Mouse (Mus musculus) E14TG2a.4 (cell line): ENCODE results near the gene Ttc36.

Experiments
- CTCF ChIP-seq: conservative IDR thresholded peaks from 2 replicates; pipeline ENCODE4 v1.5.1; 2014; ENCODE audit warnings: low read length
- POU5F1 ChIP-seq: IDR thresholded peaks from 2 replicates; pipeline ENCODE4 v1.6.1; 2014; ENCODE audit warnings: low read length, borderline replicate concordance

GRCm38 (mm10) chr9:44814179-44814578, 11.3 kb upstream of the Ttc36 start:
- TF ChIP-seq CTCF (no peak), POU5F1 (no peak)
